Mouse (Mus musculus): ENCODE data around the gene Stn1.

The Stn1 gene

GRCm38 (mm10) chr19:47542441-47542840 is 5.1 kb upstream of the Stn1 start:
- 27% methylated on average over 7 of the region's 7 CpGs for WGBS

- WGBS = 58% methylated on average over 6 of the region's 6 CpGs
These were observed 1.5 kb upstream of the Stn1 start for GRCm38 (mm10) chr19:47538801-47539200.

GRCm38 (mm10) chr19:47537879-47538278 is 572 bp upstream of the Stn1 start:
- WGBS = 70% methylated on average over 6 of the region's 6 CpGs

GRCm38 (mm10) chr19:47536521-47537299 is 597 bp downstream of the Stn1 start:
- 3% methylated on average over 39 of the region's 39 CpGs for WGBS

- WGBS = 43% methylated on average over 1 of the region's 1 CpGs
These were observed 3.2 kb downstream of the Stn1 start for GRCm38 (mm10) chr19:47534131-47534530.

GRCm38 (mm10) chr19:47532449-47532848 is 4.9 kb downstream of the Stn1 start:
- 92% methylated on average over 3 of the region's 3 CpGs for whole genome bisulfite sequencing

GRCm38 (mm10) chr19:47531309-47531708 is 6.0 kb downstream of the Stn1 start:
- 80% methylated on average over 5 of the region's 5 CpGs for WGBS

GRCm38 (mm10) chr19:47526239-47526986 is 10.9 kb downstream of the Stn1 start:
- 56% methylated on average over 21 of the region's 21 CpGs for WGBS

- WGBS = 91% methylated on average over 8 of the region's 8 CpGs
These were observed 12.4 kb downstream of the Stn1 start for GRCm38 (mm10) chr19:47524905-47525304.

GRCm38 (mm10) chr19:47521403-47521802 is 15.9 kb downstream of the Stn1 start:
- WGBS = 71% methylated on average over 5 of the region's 5 CpGs

- 93% methylated on average over 8 of the region's 8 CpGs for WGBS
These were observed 18.0 kb downstream of the Stn1 start for GRCm38 (mm10) chr19:47519163-47519893.

GRCm38 (mm10) chr19:47518475-47519162 is 18.7 kb downstream of the Stn1 start:
- 93% methylated on average over 24 of the region's 24 CpGs for WGBS

- 55% methylated on average over 8 of the region's 8 CpGs for whole genome bisulfite sequencing
These were observed 19.7 kb downstream of the Stn1 start for GRCm38 (mm10) chr19:47517570-47517969.

- WGBS = 52% methylated on average over 12 of the region's 12 CpGs
These were observed 20.4 kb downstream of the Stn1 start for GRCm38 (mm10) chr19:47516879-47517278.

- WGBS = 89% methylated on average over 5 of the region's 5 CpGs
These were observed 22.2 kb downstream of the Stn1 start for GRCm38 (mm10) chr19:47515091-47515490.

GRCm38 (mm10) chr19:47513618-47513897 is 23.7 kb downstream of the Stn1 start:
- 88% methylated on average over 4 of the region's 4 CpGs for WGBS

- 86% methylated on average over 21 of the region's 21 CpGs for WGBS
These were observed 24.3 kb downstream of the Stn1 start for GRCm38 (mm10) chr19:47512794-47513617.

GRCm38 (mm10) chr19:47511958-47512357 is 25.3 kb downstream of the Stn1 start:
- WGBS = 79% methylated on average over 6 of the region's 6 CpGs

GRCm38 (mm10) chr19:47511294-47511675 is 26.0 kb downstream of the Stn1 start:
- 61% methylated on average over 7 of the region's 7 CpGs for WGBS

- 47% methylated on average over 25 of the region's 25 CpGs for WGBS
These were observed 26.6 kb downstream of the Stn1 start for GRCm38 (mm10) chr19:47510473-47511293.

Data from cerebral cortex, adult 2 months (tissue).